Mouse (Mus musculus): ENCODE measurements around the gene Zbtb41. TPM values are rescaled to one million over a fixed set of nuclear protein-coding genes. Genes with fewer than 3 reads are reported as not detected.
"Not testable (repeated sequence)": the region's sequence is repeated elsewhere in the genome, so short reads cannot be mapped to it uniquely, and the experiment has no call there.

Zbtb41 gene
- 2.2 and 2.5 TPM in 2 replicates for polyA plus RNA-seq (2015; fragmentation: Nextera tagmentation; extraction: Ambion mirVana)

DNA sequence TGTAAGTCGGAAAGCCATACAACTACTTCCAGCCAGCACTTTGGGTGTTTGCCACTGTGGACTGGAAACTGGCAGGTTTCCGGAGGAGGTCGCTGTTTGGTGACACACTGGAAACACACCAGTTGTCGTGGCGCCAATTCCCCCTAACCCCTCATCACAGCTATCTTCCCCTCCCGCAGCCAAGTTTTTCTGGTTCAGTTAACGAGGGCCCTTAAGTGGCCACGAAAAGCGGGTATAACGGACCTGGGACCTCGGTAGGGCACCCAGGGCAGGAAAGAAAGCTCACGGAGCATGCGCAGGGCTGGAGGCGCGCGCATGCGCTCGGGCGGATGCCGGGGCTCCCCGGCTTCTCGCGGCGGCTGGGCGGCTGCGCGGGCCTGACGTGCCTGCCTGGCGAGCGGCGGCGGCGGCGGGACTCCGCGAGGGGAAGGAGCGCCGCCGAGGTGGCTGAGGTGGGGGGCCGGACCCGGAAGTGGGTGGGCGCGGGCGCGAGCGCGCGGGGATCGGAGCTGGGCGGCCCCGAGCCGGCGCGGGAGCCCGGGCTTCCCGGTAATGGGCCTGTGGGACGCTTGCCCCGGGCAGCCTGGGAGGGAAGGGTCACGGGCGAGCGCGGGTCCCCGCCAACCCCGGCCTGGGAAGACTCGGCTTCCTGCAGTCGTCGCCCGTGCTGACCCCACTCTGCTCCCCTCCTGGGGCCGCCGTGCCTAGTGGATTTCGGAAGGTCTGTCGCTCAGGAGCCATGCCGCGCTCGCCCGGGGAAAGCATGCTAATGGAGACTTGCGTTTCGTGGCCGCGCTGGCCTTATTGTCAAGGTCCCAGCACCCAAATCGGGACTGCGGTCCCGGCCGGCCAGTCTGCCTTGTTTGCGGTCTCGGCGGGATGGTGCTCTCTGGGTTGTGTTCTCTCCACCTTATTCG lies at the start of gene Zbtb41:
Gene Zbtb41, plus strand, starts transcription at position 414 of the 917 bp plus-strand sequence.
- Histone ChIP-seq H3K27me3 (peaks cover 5% of the 10 kb centered on the region; the same call in 1 of the 2 replicates), H3K36me3 (replicated peaks) (0 out of 2 replicates have a peak, but pooled peaks cover 3% of the 10 kb centered on the region), H3K9me3 (replicated peaks) (no peaks in the 10 kb centered on the region), H3K4me3 (replicated peaks) (peak within 1 kb of the TSS; percentile 91), H3K4me2 (peak within 1 kb of the TSS; percentile 83), H3K4me1 (replicated peaks) (peaks cover 34% of the 10 kb centered on the region), H3K9ac (peak within 1 kb of the TSS; percentile 94), H3K27ac (replicated peaks) (peak within 1 kb of the TSS; percentile 85)
- ATAC-seq (ENCODE audit: insufficient read depth), result peak; percentile 96
- WGBS (ENCODE audit: insufficient replicate concordance), result under 1% methylated on average over 87 of the region's 88 CpGs

DNA sequence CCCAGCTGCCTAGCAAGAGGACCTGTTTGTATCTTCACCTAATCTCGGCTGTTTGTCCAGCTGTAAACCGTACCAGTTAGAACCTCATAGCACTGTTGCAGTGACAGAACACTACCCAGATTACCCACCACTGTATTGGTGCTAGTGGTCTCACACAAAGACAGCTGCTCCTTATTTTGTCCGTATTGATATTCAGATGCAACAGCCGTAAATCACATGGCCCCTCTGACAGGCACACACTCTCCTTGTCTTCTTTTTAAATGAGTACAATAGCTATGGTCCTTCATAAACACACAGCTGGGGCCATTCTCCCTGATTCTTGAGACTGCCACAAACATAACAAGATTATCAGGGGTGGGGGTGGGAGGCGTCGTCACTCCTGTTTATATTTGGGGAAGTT lies 46.2 kb upstream of the Zbtb41 start:
- Histone ChIP-seq H3K4me1 (replicated peaks) (no peaks in the 10 kb centered on the region), H3K9me3 (replicated peaks) (no peaks in the 10 kb centered on the region), H3K4me3 (replicated peaks) (no peak overlapping the region), H3K9ac (no peak overlapping the region), H3K4me2 (no peak overlapping the region), H3K36me3 (replicated peaks) (no peaks in the 10 kb centered on the region), H3K27ac (replicated peaks) (no peak overlapping the region), H3K27me3 (no peaks in the 10 kb centered on the region)
- ATAC-seq (ENCODE audit: insufficient read depth), result no peak
- WGBS (ENCODE audit: insufficient replicate concordance), result 42% methylated on average over 6 of the region's 6 CpGs

DNA sequence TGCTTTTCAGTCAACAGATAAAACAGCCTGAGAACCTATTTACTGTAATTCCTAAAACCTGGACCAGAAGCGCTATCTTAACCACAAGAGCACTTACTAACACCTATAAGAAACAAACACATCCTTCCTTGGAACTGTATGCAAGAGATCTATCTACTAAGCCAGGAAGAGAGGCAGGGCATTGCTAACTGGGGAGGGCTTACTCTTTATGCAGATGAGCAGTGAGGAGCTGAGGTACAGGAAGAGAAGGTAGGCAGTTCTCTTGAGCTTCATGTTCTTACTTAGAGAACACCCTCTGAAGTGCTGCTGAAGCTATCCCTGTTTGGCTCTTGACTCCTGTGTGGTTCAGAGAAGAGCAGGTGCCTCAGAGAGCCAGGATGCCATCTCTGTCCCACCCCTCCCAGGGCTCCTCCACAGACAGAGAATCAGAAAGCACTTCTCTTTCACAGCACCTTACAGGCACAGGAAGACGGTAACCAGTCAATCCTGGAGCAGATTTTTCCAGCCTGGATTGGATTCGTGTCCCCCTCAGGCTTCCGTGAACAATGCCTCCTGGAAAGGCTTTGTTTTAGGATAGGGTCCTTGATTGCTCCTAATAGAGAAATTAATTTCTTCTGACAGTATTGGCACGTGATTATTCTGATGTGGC lies 45.3 kb upstream of the Zbtb41 start, which contains the start of gene Crb1:
Gene Crb1, minus strand, starts transcription at position 463 of the 649 bp plus-strand sequence.
- no peak within 1 kb of the TSS for H3K27ac ChIP-seq (replicated peaks)
- no peaks in the 10 kb centered on the region for H3K36me3 ChIP-seq (replicated peaks)
- no peaks in the 10 kb centered on the region for H3K27me3 ChIP-seq
- no peak within 1 kb of the TSS for H3K9ac ChIP-seq
- no peak within 1 kb of the TSS for H3K4me2 ChIP-seq
- no peak for ATAC-seq (ENCODE audit: insufficient read depth)
- H3K9me3 ChIP-seq (replicated peaks), result no peaks in the 10 kb centered on the region
- no peak within 1 kb of the TSS for H3K4me3 ChIP-seq (replicated peaks)
- WGBS (ENCODE audit: insufficient replicate concordance), result 14% methylated on average over 5 of the region's 5 CpGs
- H3K4me1 ChIP-seq (replicated peaks), result no peaks in the 10 kb centered on the region

- Histone ChIP-seq H3K4me1 (replicated peaks) (no peaks in the 10 kb centered on the region), H3K27ac (replicated peaks) (no peak overlapping the region), H3K9me3 (replicated peaks) (no peaks in the 10 kb centered on the region), H3K4me3 (replicated peaks) (no peak overlapping the region), H3K9ac (no peak overlapping the region), H3K4me2 (no peak overlapping the region), H3K27me3 (no peaks in the 10 kb centered on the region), H3K36me3 (replicated peaks) (no peaks in the 10 kb centered on the region)
- no peak for ATAC-seq (ENCODE audit: insufficient read depth)
- WGBS (ENCODE audit: insufficient replicate concordance), result 28% methylated on average over 11 of the region's 11 CpGs
Observed at GRCm38 (mm10) chr1:139378861-139379620, 43.0 kb upstream of the Zbtb41 start.

DNA sequence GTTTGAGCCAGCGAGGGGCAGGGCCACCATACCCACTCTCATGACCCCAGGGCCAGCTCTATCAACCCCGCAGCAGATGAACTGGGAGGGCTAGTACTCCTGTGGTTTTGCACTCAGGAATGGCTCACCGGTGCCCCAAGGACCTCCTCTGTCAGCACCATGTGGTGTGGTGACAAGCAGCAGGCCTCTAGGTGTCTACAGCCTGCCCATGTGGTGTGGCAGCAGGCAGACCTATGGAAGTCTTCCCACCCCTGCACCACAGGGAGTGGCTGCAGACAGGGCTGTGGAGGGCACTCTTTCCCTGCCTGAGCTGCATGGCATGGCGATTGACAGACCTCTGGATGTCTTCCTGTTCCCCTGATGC lies 42.5 kb upstream of the Zbtb41 start:
- H3K27me3 ChIP-seq, result no peaks in the 10 kb centered on the region
- 28% methylated on average over 4 of the region's 4 CpGs for WGBS (ENCODE audit: insufficient replicate concordance)
- H3K9me3 ChIP-seq (replicated peaks), result no peaks in the 10 kb centered on the region
- H3K9ac ChIP-seq, result no peak overlapping the region
- H3K4me1 ChIP-seq (replicated peaks), result no peaks in the 10 kb centered on the region
- H3K4me3 ChIP-seq (replicated peaks), result no peak overlapping the region
- no peak overlapping the region for H3K4me2 ChIP-seq
- H3K36me3 ChIP-seq (replicated peaks), result no peaks in the 10 kb centered on the region
- peak; percentile 31; the same call in 1 of the 2 replicates for ATAC-seq (ENCODE audit: insufficient read depth)
- H3K27ac ChIP-seq (replicated peaks), result no peak overlapping the region

DNA sequence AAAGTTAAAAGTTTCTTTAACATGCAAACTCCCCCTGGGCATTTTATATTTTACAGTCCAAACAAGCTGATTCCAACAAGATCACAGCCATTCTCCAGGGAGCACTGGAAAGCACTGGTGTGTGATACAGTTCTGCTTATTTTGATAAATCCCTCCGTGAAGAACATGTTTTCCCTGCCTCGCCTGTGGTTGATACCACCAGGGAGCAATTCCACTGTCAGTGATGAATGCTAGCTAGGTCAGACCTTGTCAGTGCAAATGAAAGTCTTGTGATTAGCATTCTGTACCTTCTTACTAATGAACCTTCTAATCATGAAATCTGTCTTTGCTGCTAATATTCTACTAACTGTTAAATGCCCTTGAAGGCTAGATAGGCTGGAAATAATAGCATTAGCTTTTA lies 30.3 kb upstream of the Zbtb41 start:
- Histone ChIP-seq H3K9me3 (replicated peaks) (no peaks in the 10 kb centered on the region), H3K4me1 (replicated peaks) (no peaks in the 10 kb centered on the region), H3K27me3 (no peaks in the 10 kb centered on the region), H3K4me3 (replicated peaks) (no peak overlapping the region), H3K27ac (replicated peaks) (no peak overlapping the region), H3K4me2 (no peak overlapping the region), H3K9ac (no peak overlapping the region), H3K36me3 (replicated peaks) (no peaks in the 10 kb centered on the region)
- WGBS (ENCODE audit: insufficient replicate concordance), result 39% methylated on average over 2 of the region's 2 CpGs
- no peak for ATAC-seq (ENCODE audit: insufficient read depth)

DNA sequence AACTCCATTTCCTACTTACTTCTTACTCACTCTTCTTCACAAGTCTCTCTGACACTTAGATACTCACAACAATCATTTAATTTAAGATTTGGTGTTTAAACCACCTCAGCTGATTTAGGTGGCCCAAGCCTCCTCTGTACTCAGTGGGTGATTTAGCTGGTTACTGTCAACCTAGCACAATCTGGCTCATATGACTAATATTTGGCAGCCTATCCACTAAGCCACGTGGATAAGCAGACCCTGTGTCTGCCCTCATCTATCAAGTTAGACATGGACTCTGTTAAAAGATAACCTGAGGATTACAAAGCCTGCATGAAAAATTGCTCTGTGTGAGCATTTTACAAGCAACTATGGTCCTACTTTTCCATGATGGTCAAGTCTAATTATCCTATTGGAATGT lies 25.5 kb upstream of the Zbtb41 start:
- Histone ChIP-seq H3K27me3 (no peaks in the 10 kb centered on the region), H3K9me3 (replicated peaks) (no peaks in the 10 kb centered on the region), H3K4me2 (no peak overlapping the region), H3K4me1 (replicated peaks) (no peaks in the 10 kb centered on the region), H3K36me3 (replicated peaks) (no peaks in the 10 kb centered on the region), H3K4me3 (replicated peaks) (no peak overlapping the region), H3K27ac (replicated peaks) (no peak overlapping the region), H3K9ac (no peak overlapping the region)
- WGBS (ENCODE audit: insufficient replicate concordance), result 28% methylated on average over 1 of the region's 1 CpGs
- ATAC-seq (ENCODE audit: insufficient read depth), result no peak

- ATAC-seq (ENCODE audit: insufficient read depth), result no peak
Observed at GRCm38 (mm10) chr1:139405766-139406165, 16.3 kb upstream of the Zbtb41 start.

DNA sequence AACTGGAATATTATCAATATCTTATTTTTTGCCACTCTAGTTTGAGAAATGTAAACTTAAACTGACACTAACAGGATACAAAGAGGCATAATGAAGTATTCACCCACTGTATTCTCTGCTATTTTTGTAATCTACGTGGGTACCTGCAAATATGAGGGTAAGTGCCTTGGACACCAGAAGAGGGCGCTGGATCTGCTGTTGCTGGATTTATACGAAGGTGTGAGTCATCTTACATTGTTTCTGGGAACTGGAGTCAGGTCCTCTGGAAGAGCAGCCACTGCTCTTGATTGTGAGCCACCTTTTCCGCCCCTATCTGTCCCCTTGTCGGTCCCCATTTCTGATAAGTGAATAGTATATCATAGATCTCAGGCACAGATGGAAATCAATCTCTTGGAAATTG lies 14.4 kb upstream of the Zbtb41 start:
- Histone ChIP-seq H3K4me1 (replicated peaks) (no peaks in the 10 kb centered on the region), H3K27ac (replicated peaks) (no peak overlapping the region), H3K9ac (no peak overlapping the region), H3K4me3 (replicated peaks) (no peak overlapping the region), H3K27me3 (no peaks in the 10 kb centered on the region), H3K9me3 (replicated peaks) (no peaks in the 10 kb centered on the region), H3K4me2 (no peak overlapping the region), H3K36me3 (replicated peaks) (no peaks in the 10 kb centered on the region)
- no peak for ATAC-seq (ENCODE audit: insufficient read depth)
- 47% methylated on average over 5 of the region's 5 CpGs for WGBS (ENCODE audit: insufficient replicate concordance)

More at GRCm38 (mm10) chr1:139405766-139406165, 16.3 kb upstream of the Zbtb41 start:
- Histone ChIP-seq H3K4me3 (replicated peaks) (no peak overlapping the region), H3K27ac (replicated peaks) (no peak overlapping the region), H3K36me3 (replicated peaks) (no peaks in the 10 kb centered on the region), H3K9me3 (replicated peaks) (no peaks in the 10 kb centered on the region), H3K27me3 (no peaks in the 10 kb centered on the region), H3K4me1 (replicated peaks) (no peaks in the 10 kb centered on the region), H3K9ac (no peak overlapping the region), H3K4me2 (no peak overlapping the region)

DNA sequence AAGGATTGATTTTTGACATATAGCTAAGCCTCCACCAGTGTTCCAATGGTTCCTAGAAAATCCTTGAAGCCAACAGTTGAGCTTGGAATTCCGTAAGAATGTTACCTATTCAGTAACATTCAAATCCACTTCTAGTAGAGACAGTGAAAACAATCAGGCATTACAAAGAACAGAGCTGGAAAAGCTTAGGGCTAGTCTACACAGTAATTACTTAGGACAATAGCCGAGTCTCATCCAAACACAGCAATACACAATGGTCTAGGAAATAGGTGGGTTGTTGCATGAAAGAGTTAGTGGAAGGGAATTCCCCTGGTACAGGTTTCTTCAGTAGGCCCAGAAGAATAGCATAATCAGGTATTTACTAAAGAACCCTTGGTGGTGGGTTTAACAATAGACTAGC lies 9.7 kb upstream of the Zbtb41 start:
- H3K27ac ChIP-seq (replicated peaks); H3K9me3 ChIP-seq (replicated peaks); H3K4me3 ChIP-seq (replicated peaks); H3K4me2 ChIP-seq; H3K36me3 ChIP-seq (replicated peaks); H3K4me1 ChIP-seq (replicated peaks); ATAC-seq (ENCODE audit: insufficient read depth); H3K27me3 ChIP-seq; H3K9ac ChIP-seq: not testable (repeated sequence)
- 68% methylated on average over 2 of the region's 2 CpGs for WGBS (ENCODE audit: insufficient replicate concordance)

DNA sequence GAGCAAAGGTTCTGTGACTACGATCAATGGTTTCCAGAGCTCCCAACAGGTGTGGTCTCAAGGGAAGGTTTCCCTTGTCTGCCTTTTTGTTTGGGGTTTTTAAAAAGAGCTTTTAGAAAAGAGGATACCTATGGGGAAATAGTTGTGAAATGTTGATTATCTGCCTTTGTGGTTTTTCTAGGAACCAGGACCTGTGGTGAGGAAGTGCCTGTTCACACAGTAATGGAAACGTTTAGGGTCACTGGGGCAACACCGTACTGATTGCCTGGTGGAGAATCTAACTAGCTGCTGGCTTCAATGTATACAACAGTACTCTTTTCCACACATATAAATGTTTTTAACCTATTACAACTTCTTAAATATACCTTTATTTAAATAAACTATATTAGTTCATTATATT lies 8.6 kb upstream of the Zbtb41 start:
- Histone ChIP-seq H3K9me3 (replicated peaks) (no peaks in the 10 kb centered on the region), H3K27me3 (no peaks in the 10 kb centered on the region), H3K4me1 (replicated peaks) (no peaks in the 10 kb centered on the region; the same call in 1 of the 2 replicates), H3K36me3 (replicated peaks) (no peaks in the 10 kb centered on the region), H3K9ac (no peak overlapping the region), H3K27ac (replicated peaks) (no peak overlapping the region), H3K4me2 (no peak overlapping the region), H3K4me3 (replicated peaks) (no peak overlapping the region)
- WGBS (ENCODE audit: insufficient replicate concordance), result 21% methylated on average over 3 of the region's 3 CpGs
- ATAC-seq (ENCODE audit: insufficient read depth), result no peak
